Mouse (Mus musculus): ENCODE results near the gene Fzd9.

DNA sequence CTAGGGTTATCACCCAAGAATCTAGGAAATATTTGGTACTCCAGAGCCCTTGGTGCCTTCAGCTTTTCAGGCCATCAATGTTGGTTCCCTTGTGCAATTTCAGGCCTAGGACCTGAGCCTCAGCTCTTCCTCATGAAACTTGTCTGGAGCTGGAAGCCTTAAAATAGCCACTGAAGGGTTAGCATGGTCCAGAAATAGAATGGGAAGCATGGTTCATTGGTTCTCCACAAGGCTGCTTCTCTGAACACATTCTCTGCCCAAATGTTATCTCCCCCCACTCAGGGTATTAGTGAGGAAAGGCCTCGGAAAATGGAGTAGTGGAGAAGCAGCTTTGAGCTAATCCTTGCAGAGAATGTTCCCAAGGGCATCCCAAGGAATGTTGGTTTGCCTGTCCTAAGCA, 9.6 kb downstream of the Fzd9 start:
- TF ChIP-seq CTCF (conservative IDR thresholded peaks at IDR 0.05 in 1 of 2, IDR thresholded peaks at IDR 0.05 in 1 of 2; ENCODE audit: low read depth in 2 of 2, low read length in 2 of 2) (no peak), NELFE (IDR thresholded peaks at IDR 0.05; ENCODE audit: low read depth, low read length) (no peak), POLR2A (IDR thresholded peaks at IDR 0.05; ENCODE audit: low read depth, low read length) (no peak), NRF1 (IDR thresholded peaks at IDR 0.05; ENCODE audit: low read depth, low read length) (no peak), MAX (IDR thresholded peaks at IDR 0.05; ENCODE audit: low read length) (no peak), USF1 (IDR thresholded peaks at IDR 0.05; ENCODE audit: low read depth, low read length) (no peak)
